Mouse (Mus musculus): ENCODE measurements around the gene Ssbp2. TPM values are rescaled to one million over a fixed set of nuclear protein-coding genes. Genes with fewer than 3 reads are reported as not detected.

The Ssbp2 gene
- 119 TPM in 2 replicates for polyA plus RNA-seq (2015; fragmentation: Nextera tagmentation; extraction: Ambion mirVana)

GRCm38 (mm10) chr13:91459896-91460620, at the start of gene Ssbp2:
TSS of gene Ssbp2 (plus strand) at chr13:91460283.
- Histone ChIP-seq H3K9me3 (replicated peaks; ENCODE audit: control insufficient read depth, low read length) (no peaks in the 10 kb centered on the region), H3K27ac (ENCODE audit: low read length) (peak within 1 kb of the TSS; percentile 96), H3K27me3 (ENCODE audit: control insufficient read depth, insufficient read depth, low read length) (no peaks in the 10 kb centered on the region), H3K9ac (ENCODE audit: low read length) (peak within 1 kb of the TSS; percentile 95), H3K4me1 (ENCODE audit: control insufficient read depth, insufficient read depth, low read length) (peaks cover 13% of the 10 kb centered on the region), H3K4me2 (ENCODE audit: low read depth, low read length) (peak within 1 kb of the TSS; percentile 70), H3K4me3 (replicated peaks; ENCODE audit: low read length) (peak within 1 kb of the TSS; percentile 91), H3K36me3 (ENCODE audit: control insufficient read depth, insufficient read depth, low read length) (no peaks in the 10 kb centered on the region)
- ATAC-seq (ENCODE audit: insufficient read depth, low FRiP score), result peak; percentile 54
- 9% methylated on average over 29 of the region's 29 CpGs for WGBS

GRCm38 (mm10) chr13:91413752-91414503, 46.2 kb upstream of the Ssbp2 start:
- WGBS, result 69% methylated on average over 5 of the region's 5 CpGs
- no peaks in the 10 kb centered on the region for H3K9me3 ChIP-seq (replicated peaks; ENCODE audit: control insufficient read depth, low read length)
- no peak overlapping the region for H3K9ac ChIP-seq (ENCODE audit: low read length)
- H3K27ac ChIP-seq (ENCODE audit: low read length), result no peak overlapping the region
- H3K4me3 ChIP-seq (replicated peaks; ENCODE audit: low read length), result no peak overlapping the region
- H3K4me2 ChIP-seq (ENCODE audit: low read depth, low read length), result no peak overlapping the region
- no peak for ATAC-seq (ENCODE audit: insufficient read depth, low FRiP score)
- H3K36me3 ChIP-seq (ENCODE audit: control insufficient read depth, insufficient read depth, low read length), result no peaks in the 10 kb centered on the region
- H3K27me3 ChIP-seq (ENCODE audit: control insufficient read depth, insufficient read depth, low read length), result no peaks in the 10 kb centered on the region
- no peaks in the 10 kb centered on the region for H3K4me1 ChIP-seq (ENCODE audit: control insufficient read depth, insufficient read depth, low read length)

DNA sequence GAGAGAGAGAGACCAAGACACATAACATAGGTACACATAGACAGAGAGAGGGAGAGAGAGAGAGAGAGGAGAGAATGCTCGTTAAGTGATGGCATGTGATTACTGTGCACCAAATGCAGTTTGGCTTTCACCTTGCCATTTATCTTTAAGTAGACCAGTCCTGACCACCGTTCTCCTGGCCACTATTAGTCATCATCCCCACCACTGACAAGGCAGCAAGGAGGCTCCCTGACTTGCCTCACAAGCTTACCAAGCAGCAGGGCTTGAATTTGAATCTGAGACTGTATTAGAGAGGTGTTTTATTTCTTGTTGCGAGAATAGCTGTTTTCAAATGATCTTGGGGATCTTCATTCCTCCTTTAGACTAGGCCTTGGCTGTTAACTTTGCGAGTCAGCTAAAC, 44.2 kb upstream of the Ssbp2 start:
- 68% methylated on average over 4 of the region's 4 CpGs for WGBS

DNA sequence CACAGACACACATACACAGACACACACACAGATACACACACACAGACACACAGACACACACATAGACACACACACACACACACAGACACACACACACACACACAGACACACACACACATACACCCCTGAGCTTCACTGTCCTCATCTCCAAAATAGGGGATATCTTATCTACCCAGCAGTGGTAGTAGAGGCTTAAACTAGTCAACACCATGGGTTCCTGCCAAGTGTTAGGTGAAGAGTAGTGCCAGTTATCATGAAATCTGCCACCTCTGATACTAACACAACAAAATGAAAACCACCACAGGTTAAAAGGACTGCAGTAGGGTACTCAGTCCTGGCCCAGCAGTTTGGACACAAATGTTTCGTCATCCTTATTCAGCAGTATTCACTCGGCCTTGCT, 43.4 kb upstream of the Ssbp2 start:
- no peak overlapping the region for H3K9ac ChIP-seq (ENCODE audit: low read length)
- H3K4me2 ChIP-seq (ENCODE audit: low read depth, low read length), result no peak overlapping the region
- peaks cover 6% of the 10 kb centered on the region; the same call in 1 of the 2 replicates for H3K4me1 ChIP-seq (ENCODE audit: control insufficient read depth, insufficient read depth, low read length)
- no peak overlapping the region for H3K27ac ChIP-seq (ENCODE audit: low read length)
- H3K27me3 ChIP-seq (ENCODE audit: control insufficient read depth, insufficient read depth, low read length), result no peaks in the 10 kb centered on the region
- 77% methylated on average over 2 of the region's 2 CpGs for WGBS
- H3K9me3 ChIP-seq (replicated peaks; ENCODE audit: control insufficient read depth, low read length), result no peaks in the 10 kb centered on the region
- no peak for ATAC-seq (ENCODE audit: insufficient read depth, low FRiP score)
- no peaks in the 10 kb centered on the region for H3K36me3 ChIP-seq (ENCODE audit: control insufficient read depth, insufficient read depth, low read length)
- no peak overlapping the region for H3K4me3 ChIP-seq (replicated peaks; ENCODE audit: low read length)

More for the DNA sequence above, 44.2 kb upstream of the Ssbp2 start:
- no peak overlapping the region for H3K4me3 ChIP-seq (replicated peaks; ENCODE audit: low read length)
- H3K4me2 ChIP-seq (ENCODE audit: low read depth, low read length), result no peak overlapping the region
- ATAC-seq (ENCODE audit: insufficient read depth, low FRiP score), result no peak
- H3K27me3 ChIP-seq (ENCODE audit: control insufficient read depth, insufficient read depth, low read length), result no peaks in the 10 kb centered on the region
- H3K27ac ChIP-seq (ENCODE audit: low read length), result no peak overlapping the region
- H3K9me3 ChIP-seq (replicated peaks; ENCODE audit: control insufficient read depth, low read length), result no peaks in the 10 kb centered on the region
- H3K36me3 ChIP-seq (ENCODE audit: control insufficient read depth, insufficient read depth, low read length), result no peaks in the 10 kb centered on the region
- H3K9ac ChIP-seq (ENCODE audit: low read length), result no peak overlapping the region
- H3K4me1 ChIP-seq (ENCODE audit: control insufficient read depth, insufficient read depth, low read length), result no peaks in the 10 kb centered on the region

DNA sequence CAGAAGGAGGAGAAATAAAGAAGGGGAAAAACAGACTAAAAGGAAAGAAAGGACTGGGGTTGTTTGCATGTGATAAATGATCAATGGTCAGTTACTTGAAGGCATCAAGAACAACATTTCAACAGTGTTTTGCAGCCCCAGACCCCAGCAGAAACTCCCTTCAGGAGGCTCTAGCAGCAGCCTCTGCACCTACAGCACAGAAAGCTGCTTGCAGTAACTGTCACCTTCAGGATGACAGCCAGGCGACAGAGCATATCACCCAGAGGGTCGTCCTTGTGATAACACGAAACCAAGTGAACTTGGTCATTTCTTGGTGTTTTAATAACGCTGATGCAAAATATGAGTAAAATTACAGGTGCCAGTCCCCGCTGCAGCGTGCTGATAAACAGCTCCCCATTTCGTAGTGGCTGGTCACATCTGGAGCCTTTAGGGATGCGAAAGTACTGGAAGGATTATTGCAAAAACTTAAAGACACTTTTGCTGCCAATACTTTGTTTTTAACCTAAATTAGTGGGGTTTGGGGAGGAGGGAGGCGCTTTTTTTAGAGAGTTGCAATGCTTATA, 38.6 kb upstream of the Ssbp2 start:
- 13% methylated on average over 9 of the region's 9 CpGs for WGBS
- Histone ChIP-seq H3K4me2 (ENCODE audit: low read depth, low read length) (peak overlapping the region; percentile 26), H3K27me3 (ENCODE audit: control insufficient read depth, insufficient read depth, low read length) (no peaks in the 10 kb centered on the region), H3K9ac (ENCODE audit: low read length) (no peak overlapping the region), H3K9me3 (replicated peaks; ENCODE audit: control insufficient read depth, low read length) (no peaks in the 10 kb centered on the region), H3K4me1 (ENCODE audit: control insufficient read depth, insufficient read depth, low read length) (peaks cover 13% of the 10 kb centered on the region), H3K4me3 (replicated peaks; ENCODE audit: low read length) (no peak overlapping the region), H3K36me3 (ENCODE audit: control insufficient read depth, insufficient read depth, low read length) (no peaks in the 10 kb centered on the region), H3K27ac (ENCODE audit: low read length) (no peak overlapping the region)
- no peak for ATAC-seq (ENCODE audit: insufficient read depth, low FRiP score)

GRCm38 (mm10) chr13:91430867-91431266, 29.2 kb upstream of the Ssbp2 start:
- 68% methylated on average over 5 of the region's 5 CpGs for WGBS
- H3K4me2 ChIP-seq (ENCODE audit: low read depth, low read length), result peak overlapping the region; percentile 40
- ATAC-seq (ENCODE audit: insufficient read depth, low FRiP score), result no peak

DNA sequence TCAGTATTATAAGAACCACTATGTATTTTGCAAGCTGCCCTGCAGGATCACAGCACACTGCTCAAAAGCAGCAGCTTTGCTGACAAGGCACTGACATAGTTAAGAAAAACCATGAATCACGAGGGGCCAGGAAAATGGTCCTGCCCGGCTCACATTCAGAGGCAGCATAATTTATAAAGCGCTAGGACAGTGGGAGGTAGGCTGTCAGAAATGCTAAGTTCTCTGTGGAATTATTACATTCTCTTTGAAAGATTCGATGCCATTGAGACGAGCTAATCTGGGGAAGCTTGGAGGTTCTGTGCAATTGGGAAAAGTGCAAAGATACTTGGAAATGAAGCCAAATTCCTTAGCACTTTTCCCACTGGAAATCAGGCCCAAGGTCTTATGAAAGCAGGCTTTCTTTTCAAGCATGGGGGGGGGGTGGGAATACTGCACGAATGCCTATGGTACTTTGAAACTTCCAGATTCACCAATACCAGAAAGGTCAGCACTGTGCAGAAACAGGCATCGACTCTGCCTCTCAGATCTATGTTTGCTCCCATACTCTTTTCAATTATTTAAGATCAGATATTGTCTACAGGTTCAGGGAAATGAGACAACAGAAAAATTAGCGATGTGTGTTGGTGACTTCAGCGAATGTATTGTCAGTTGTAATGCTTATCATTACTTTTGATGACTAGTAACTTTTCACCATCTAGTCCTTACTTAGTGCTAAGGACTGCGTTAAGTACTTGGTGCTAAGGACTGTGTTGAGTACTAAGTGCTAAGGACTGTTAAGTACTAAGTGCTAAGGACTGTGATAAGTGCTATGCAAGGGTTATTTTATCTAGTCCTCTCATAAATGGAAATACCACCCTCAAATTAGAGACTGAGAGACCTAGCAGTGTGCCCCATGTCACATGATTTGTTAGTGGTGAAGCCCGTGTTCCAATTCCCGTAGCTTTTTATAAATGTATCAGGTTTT, 28.4 kb upstream of the Ssbp2 start:
- no peaks in the 10 kb centered on the region for H3K9me3 ChIP-seq (replicated peaks; ENCODE audit: control insufficient read depth, low read length)
- H3K27me3 ChIP-seq (ENCODE audit: control insufficient read depth, insufficient read depth, low read length), result no peaks in the 10 kb centered on the region
- no peak overlapping the region for H3K4me3 ChIP-seq (replicated peaks; ENCODE audit: low read length)
- 0 out of 2 replicates have a peak, but pooled peaks cover 8% of the 10 kb centered on the region for H3K4me1 ChIP-seq (ENCODE audit: control insufficient read depth, insufficient read depth, low read length)
- 49% methylated on average over 12 of the region's 12 CpGs for WGBS
- no peak overlapping the region for H3K9ac ChIP-seq (ENCODE audit: low read length)
- no peaks in the 10 kb centered on the region for H3K36me3 ChIP-seq (ENCODE audit: control insufficient read depth, insufficient read depth, low read length)
- H3K27ac ChIP-seq (ENCODE audit: low read length), result no peak overlapping the region
- H3K4me2 ChIP-seq (ENCODE audit: low read depth, low read length), result no peak overlapping the region
- no peak for ATAC-seq (ENCODE audit: insufficient read depth, low FRiP score)

More at GRCm38 (mm10) chr13:91430867-91431266, 29.2 kb upstream of the Ssbp2 start:
- H3K9me3 ChIP-seq (replicated peaks; ENCODE audit: control insufficient read depth, low read length), result no peaks in the 10 kb centered on the region
- H3K27ac ChIP-seq (ENCODE audit: low read length), result no peak overlapping the region
- H3K36me3 ChIP-seq (ENCODE audit: control insufficient read depth, insufficient read depth, low read length), result no peaks in the 10 kb centered on the region
- H3K4me3 ChIP-seq (replicated peaks; ENCODE audit: low read length), result no peak overlapping the region
- H3K27me3 ChIP-seq (ENCODE audit: control insufficient read depth, insufficient read depth, low read length), result no peaks in the 10 kb centered on the region
- no peak overlapping the region for H3K9ac ChIP-seq (ENCODE audit: low read length)
- H3K4me1 ChIP-seq (ENCODE audit: control insufficient read depth, insufficient read depth, low read length), result 0 out of 2 replicates have a peak, but pooled peaks cover 8% of the 10 kb centered on the region

GRCm38 (mm10) chr13:91433021-91433420, 27.1 kb upstream of the Ssbp2 start:
- H3K4me1 ChIP-seq (ENCODE audit: control insufficient read depth, insufficient read depth, low read length), result 0 out of 2 replicates have a peak, but pooled peaks cover 8% of the 10 kb centered on the region
- H3K4me2 ChIP-seq (ENCODE audit: low read depth, low read length), result no peak overlapping the region
- no peak for ATAC-seq (ENCODE audit: insufficient read depth, low FRiP score)
- no peaks in the 10 kb centered on the region for H3K36me3 ChIP-seq (ENCODE audit: control insufficient read depth, insufficient read depth, low read length)
- H3K9ac ChIP-seq (ENCODE audit: low read length), result no peak overlapping the region
- 68% methylated on average over 11 of the region's 11 CpGs for WGBS
- no peaks in the 10 kb centered on the region for H3K9me3 ChIP-seq (replicated peaks; ENCODE audit: control insufficient read depth, low read length)
- H3K27ac ChIP-seq (ENCODE audit: low read length), result no peak overlapping the region
- no peaks in the 10 kb centered on the region for H3K27me3 ChIP-seq (ENCODE audit: control insufficient read depth, insufficient read depth, low read length)
- H3K4me3 ChIP-seq (replicated peaks; ENCODE audit: low read length), result no peak overlapping the region

Data from stomach, embryonic 16.5 days (tissue).